Mouse (Mus musculus): ENCODE measurements around the gene Donson.

DNA sequence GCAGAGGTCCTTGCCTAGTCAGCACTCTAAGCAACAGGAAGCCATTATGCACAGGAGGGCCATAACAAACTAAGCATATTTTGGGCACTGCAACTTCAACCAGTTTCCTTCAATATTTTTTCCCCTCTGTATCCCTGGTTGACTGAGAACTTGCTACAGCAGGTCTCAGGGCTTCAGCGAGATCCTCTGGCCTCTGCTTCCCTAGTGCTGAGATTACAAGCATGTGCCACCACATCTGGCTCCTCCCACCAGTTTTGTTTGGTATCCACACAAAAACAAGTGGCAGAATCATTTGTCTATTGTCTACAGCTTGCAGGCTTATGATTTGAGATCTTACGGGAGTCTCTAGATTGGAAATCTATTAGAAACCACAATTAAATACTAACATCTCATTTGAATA, 43.7 kb downstream of the Donson start:
- no peak for TF ChIP-seq POLR2A (IDR thresholded peaks at IDR 0.05; ENCODE audit: control insufficient read depth in 1 of 2, insufficient read depth in 1 of 2, low read depth in 1 of 2, low read length in 2 of 2, poor library complexity in 1 of 2)
- TF ChIP-seq SMC3 (IDR thresholded peaks at IDR 0.05; ENCODE audit: low read depth, low read length), result no peak
- TF ChIP-seq CTCF (IDR thresholded peaks at IDR 0.05 in 2 of 3, conservative IDR thresholded peaks at IDR 0.05 in 1 of 3; ENCODE audit: control insufficient read depth in 1 of 3, insufficient read depth in 1 of 3, low read depth in 2 of 3, low read length in 3 of 3, poor library complexity in 1 of 3, severe bottlenecking in 1 of 3), result no peak
- no peak for TF ChIP-seq UBTF (IDR thresholded peaks at IDR 0.05; ENCODE audit: borderline replicate concordance, insufficient read depth, low read depth, low read length)
- TF ChIP-seq MAZ (IDR thresholded peaks at IDR 0.05; ENCODE audit: low read depth, low read length), result no peak
- no peak for TF ChIP-seq CHD2 (IDR thresholded peaks at IDR 0.05; ENCODE audit: low read length)
- TF ChIP-seq MEF2A (IDR thresholded peaks at IDR 0.05; ENCODE audit: extremely low read depth, insufficient replicate concordance, low read depth, low read length, poor library complexity, severe bottlenecking), result no peak
- TF ChIP-seq MAFK (IDR thresholded peaks at IDR 0.05; ENCODE audit: borderline replicate concordance, low read depth, low read length), result no peak
- TF ChIP-seq HCFC1 (IDR thresholded peaks at IDR 0.05; ENCODE audit: low read depth, low read length), result no peak
- TF ChIP-seq RAD21 (IDR thresholded peaks at IDR 0.05; ENCODE audit: low read depth, low read length), result no peak
- TF ChIP-seq CHD1 (IDR thresholded peaks at IDR 0.05; ENCODE audit: low read depth, low read length), result no peak
